Mouse (Mus musculus): ENCODE results near the gene Gm11096. TPM values are rescaled to one million over a fixed set of nuclear protein-coding genes. Genes with fewer than 3 reads are reported as not detected.

Gene Gm11096
- polyA plus RNA-seq, 1 experiment from 2014 or later: not detected

GRCm38 (mm10) chr17:81416361-81417114, 25.0 kb upstream of the Gm11096 start:
- Histone ChIP-seq H3K36me3 (ENCODE audit: control insufficient read depth, insufficient read depth, low read length) (no peaks in the 10 kb centered on the region), H3K4me2 (ENCODE audit: low read length) (no peak overlapping the region), H3K9me3 (replicated peaks; ENCODE audit: control insufficient read depth, low read length, poor library complexity, severe bottlenecking) (no peaks in the 10 kb centered on the region), H3K27ac (ENCODE audit: low read length) (no peak overlapping the region), H3K27me3 (ENCODE audit: control insufficient read depth, insufficient read depth, low read depth, low read length) (no peaks in the 10 kb centered on the region), H3K9ac (ENCODE audit: low read depth, low read length) (no peak overlapping the region), H3K4me3 (ENCODE audit: low read depth, low read length) (no peak overlapping the region), H3K4me1 (ENCODE audit: control insufficient read depth, insufficient read depth, low read length) (no peaks in the 10 kb centered on the region)
- 91% methylated on average over 6 of the region's 6 CpGs for WGBS
- ATAC-seq: no peak

- peak; percentile 77 for ATAC-seq
- no peak overlapping the region for H3K4me2 ChIP-seq (ENCODE audit: low read length)
- no peak overlapping the region for H3K4me3 ChIP-seq (ENCODE audit: low read depth, low read length)
- 38% methylated on average over 10 of the region's 10 CpGs for WGBS
- no peaks in the 10 kb centered on the region for H3K4me1 ChIP-seq (ENCODE audit: control insufficient read depth, insufficient read depth, low read length)
- no peaks in the 10 kb centered on the region for H3K36me3 ChIP-seq (ENCODE audit: control insufficient read depth, insufficient read depth, low read length)
- H3K27me3 ChIP-seq (ENCODE audit: control insufficient read depth, insufficient read depth, low read depth, low read length): no peaks in the 10 kb centered on the region
- H3K9ac ChIP-seq (ENCODE audit: low read depth, low read length): no peak overlapping the region
- H3K9me3 ChIP-seq (replicated peaks; ENCODE audit: control insufficient read depth, low read length, poor library complexity, severe bottlenecking): no peaks in the 10 kb centered on the region
- H3K27ac ChIP-seq (ENCODE audit: low read length): peak overlapping the region; percentile 30; the same call in 1 of the 2 replicates
Observed at GRCm38 (mm10) chr17:81419802-81420459, 21.6 kb upstream of the Gm11096 start.

- 38% methylated on average over 10 of the region's 10 CpGs for WGBS
- no peak overlapping the region for H3K9ac ChIP-seq (ENCODE audit: low read depth, low read length)
- no peaks in the 10 kb centered on the region for H3K4me1 ChIP-seq (ENCODE audit: control insufficient read depth, insufficient read depth, low read length)
- no peak overlapping the region for H3K4me2 ChIP-seq (ENCODE audit: low read length)
- ATAC-seq: no peak
- H3K27ac ChIP-seq (ENCODE audit: low read length): no peak overlapping the region
- H3K4me3 ChIP-seq (ENCODE audit: low read depth, low read length): no peak overlapping the region
- no peaks in the 10 kb centered on the region for H3K36me3 ChIP-seq (ENCODE audit: control insufficient read depth, insufficient read depth, low read length)
- H3K9me3 ChIP-seq (replicated peaks; ENCODE audit: control insufficient read depth, low read length, poor library complexity, severe bottlenecking): no peaks in the 10 kb centered on the region
- H3K27me3 ChIP-seq (ENCODE audit: control insufficient read depth, insufficient read depth, low read depth, low read length): no peaks in the 10 kb centered on the region
Observed at GRCm38 (mm10) chr17:81424256-81424912, 17.2 kb upstream of the Gm11096 start.

- ATAC-seq: no peak
- Histone ChIP-seq H3K4me2 (ENCODE audit: low read length) (no peak overlapping the region), H3K4me3 (ENCODE audit: low read depth, low read length) (no peak overlapping the region), H3K27ac (ENCODE audit: low read length) (no peak overlapping the region), H3K9ac (ENCODE audit: low read depth, low read length) (no peak overlapping the region), H3K27me3 (ENCODE audit: control insufficient read depth, insufficient read depth, low read depth, low read length) (no peaks in the 10 kb centered on the region), H3K36me3 (ENCODE audit: control insufficient read depth, insufficient read depth, low read length) (0 out of 2 replicates have a peak, but pooled peaks cover under 1% of the 10 kb centered on the region), H3K4me1 (ENCODE audit: control insufficient read depth, insufficient read depth, low read length) (no peaks in the 10 kb centered on the region), H3K9me3 (replicated peaks; ENCODE audit: control insufficient read depth, low read length, poor library complexity, severe bottlenecking) (no peaks in the 10 kb centered on the region)
- WGBS: 86% methylated on average over 7 of the region's 7 CpGs
Observed at GRCm38 (mm10) chr17:81427245-81427644, 14.3 kb upstream of the Gm11096 start.

- WGBS: 89% methylated on average over 2 of the region's 2 CpGs
- Histone ChIP-seq H3K36me3 (ENCODE audit: control insufficient read depth, insufficient read depth, low read length) (0 out of 2 replicates have a peak, but pooled peaks cover 3% of the 10 kb centered on the region), H3K27me3 (ENCODE audit: control insufficient read depth, insufficient read depth, low read depth, low read length) (no peaks in the 10 kb centered on the region), H3K4me1 (ENCODE audit: control insufficient read depth, insufficient read depth, low read length) (no peaks in the 10 kb centered on the region), H3K9me3 (replicated peaks; ENCODE audit: control insufficient read depth, low read length, poor library complexity, severe bottlenecking) (no peaks in the 10 kb centered on the region), H3K27ac (ENCODE audit: low read length) (no peak overlapping the region), H3K4me3 (ENCODE audit: low read depth, low read length) (no peak overlapping the region), H3K4me2 (ENCODE audit: low read length) (no peak overlapping the region), H3K9ac (ENCODE audit: low read depth, low read length) (no peak overlapping the region)
- no peak for ATAC-seq
Observed at GRCm38 (mm10) chr17:81432733-81433132, 8.8 kb upstream of the Gm11096 start.

GRCm38 (mm10) chr17:81433148-81433547, 8.4 kb upstream of the Gm11096 start:
- Histone ChIP-seq H3K4me2 (ENCODE audit: low read length) (no peak overlapping the region), H3K9me3 (replicated peaks; ENCODE audit: control insufficient read depth, low read length, poor library complexity, severe bottlenecking) (no peaks in the 10 kb centered on the region), H3K4me3 (ENCODE audit: low read depth, low read length) (no peak overlapping the region), H3K36me3 (ENCODE audit: control insufficient read depth, insufficient read depth, low read length) (0 out of 2 replicates have a peak, but pooled peaks cover 3% of the 10 kb centered on the region), H3K4me1 (ENCODE audit: control insufficient read depth, insufficient read depth, low read length) (no peaks in the 10 kb centered on the region), H3K27me3 (ENCODE audit: control insufficient read depth, insufficient read depth, low read depth, low read length) (no peaks in the 10 kb centered on the region), H3K27ac (ENCODE audit: low read length) (no peak overlapping the region), H3K9ac (ENCODE audit: low read depth, low read length) (no peak overlapping the region)
- ATAC-seq: no peak
- 48% methylated on average over 5 of the region's 5 CpGs for WGBS

GRCm38 (mm10) chr17:81455269-81455668, 13.7 kb downstream of the Gm11096 start:
- Histone ChIP-seq H3K4me3 (ENCODE audit: low read depth, low read length) (no peak overlapping the region), H3K4me1 (ENCODE audit: control insufficient read depth, insufficient read depth, low read length) (peaks cover 4% of the 10 kb centered on the region; the same call in 1 of the 2 replicates), H3K27ac (ENCODE audit: low read length) (no peak overlapping the region), H3K36me3 (ENCODE audit: control insufficient read depth, insufficient read depth, low read length) (no peaks in the 10 kb centered on the region), H3K4me2 (ENCODE audit: low read length) (no peak overlapping the region), H3K9ac (ENCODE audit: low read depth, low read length) (no peak overlapping the region), H3K9me3 (replicated peaks; ENCODE audit: control insufficient read depth, low read length, poor library complexity, severe bottlenecking) (no peaks in the 10 kb centered on the region), H3K27me3 (ENCODE audit: control insufficient read depth, insufficient read depth, low read depth, low read length) (no peaks in the 10 kb centered on the region)
- ATAC-seq: no peak
- 57% methylated on average over 3 of the region's 3 CpGs for WGBS

- ATAC-seq: no peak
- Histone ChIP-seq H3K4me1 (ENCODE audit: control insufficient read depth, insufficient read depth, low read length) (peaks cover 4% of the 10 kb centered on the region; the same call in 1 of the 2 replicates), H3K9ac (ENCODE audit: low read depth, low read length) (no peak overlapping the region), H3K4me3 (ENCODE audit: low read depth, low read length) (no peak overlapping the region), H3K27me3 (ENCODE audit: control insufficient read depth, insufficient read depth, low read depth, low read length) (no peaks in the 10 kb centered on the region), H3K27ac (ENCODE audit: low read length) (no peak overlapping the region), H3K9me3 (replicated peaks; ENCODE audit: control insufficient read depth, low read length, poor library complexity, severe bottlenecking) (no peaks in the 10 kb centered on the region), H3K36me3 (ENCODE audit: control insufficient read depth, insufficient read depth, low read length) (no peaks in the 10 kb centered on the region), H3K4me2 (ENCODE audit: low read length) (no peak overlapping the region)
- 77% methylated on average over 7 of the region's 7 CpGs for WGBS
Observed at GRCm38 (mm10) chr17:81455977-81456376, 14.4 kb downstream of the Gm11096 start.

- 84% methylated on average over 3 of the region's 3 CpGs for WGBS
- H3K9me3 ChIP-seq (replicated peaks; ENCODE audit: control insufficient read depth, low read length, poor library complexity, severe bottlenecking): no peaks in the 10 kb centered on the region
Observed at GRCm38 (mm10) chr17:81459379-81459778, 17.8 kb downstream of the Gm11096 start.

More at GRCm38 (mm10) chr17:81459379-81459778, 17.8 kb downstream of the Gm11096 start:
- no peak for ATAC-seq
- no peak overlapping the region for H3K4me3 ChIP-seq (ENCODE audit: low read depth, low read length)
- peaks cover 2% of the 10 kb centered on the region; the same call in 1 of the 2 replicates for H3K4me1 ChIP-seq (ENCODE audit: control insufficient read depth, insufficient read depth, low read length)
- H3K27ac ChIP-seq (ENCODE audit: low read length): no peak overlapping the region
- H3K9ac ChIP-seq (ENCODE audit: low read depth, low read length): no peak overlapping the region
- no peaks in the 10 kb centered on the region for H3K36me3 ChIP-seq (ENCODE audit: control insufficient read depth, insufficient read depth, low read length)
- no peak overlapping the region for H3K4me2 ChIP-seq (ENCODE audit: low read length)
- H3K27me3 ChIP-seq (ENCODE audit: control insufficient read depth, insufficient read depth, low read depth, low read length): no peaks in the 10 kb centered on the region

Data from midbrain, embryonic 16.5 days (tissue).